Mouse (Mus musculus): ENCODE results near the gene Ric8b.

Ric8b gene

DNA sequence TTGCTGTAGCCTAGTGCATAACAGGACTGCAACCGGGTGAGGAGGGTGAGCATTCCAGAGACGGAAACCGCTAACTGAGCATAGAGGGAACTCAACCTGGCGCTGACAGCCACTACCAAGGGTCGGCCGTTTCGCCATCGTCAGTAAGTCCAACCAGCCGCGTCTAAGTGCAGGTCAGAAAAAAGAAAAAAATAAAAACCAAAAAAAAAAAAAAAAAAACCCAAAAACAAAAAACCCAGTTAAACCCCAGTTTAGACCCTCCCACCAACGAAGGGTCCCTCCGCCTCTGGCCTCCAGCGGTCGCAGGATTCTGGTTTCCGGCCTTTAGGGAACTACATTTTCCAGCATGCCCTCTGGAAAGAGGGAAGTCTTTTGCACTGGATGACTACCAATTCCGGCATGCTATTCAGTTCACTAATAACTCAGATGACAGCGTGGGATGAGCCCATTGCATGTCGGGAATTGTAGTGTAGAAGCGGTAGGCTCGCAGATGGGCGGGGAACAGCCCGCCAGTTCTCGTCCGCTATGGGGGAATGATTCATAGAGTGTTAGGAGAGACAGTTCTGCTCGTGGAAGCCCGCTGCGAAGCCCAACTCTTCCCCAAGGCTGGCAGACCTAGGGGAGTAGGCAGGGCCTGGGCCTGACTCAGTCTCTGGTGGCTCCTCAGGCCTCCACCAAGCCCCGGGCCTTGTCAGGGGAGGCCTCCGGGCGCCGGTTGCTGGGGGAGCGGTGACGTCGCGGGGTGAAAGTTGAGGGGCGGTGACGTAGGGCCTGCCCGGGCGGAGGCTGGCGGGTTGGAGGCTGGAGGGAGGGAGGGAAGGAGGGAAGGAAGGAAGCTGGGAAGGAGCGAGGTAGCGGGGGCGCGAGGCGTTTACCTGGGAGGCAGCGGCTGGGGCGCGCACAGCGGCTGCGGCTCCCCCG, at the start of gene Ric8b:
Ric8b (plus strand) TSS at position 807 of the 921 bp plus-strand sequence.
- DNase-seq (ENCODE audit: low read depth, low spot score), result peak; percentile 96

- no peak for DNase-seq (ENCODE audit: low read depth, low spot score)
Observed at GRCm38 (mm10) chr10:84871285-84871684, 46.1 kb upstream of the Ric8b start.

DNA sequence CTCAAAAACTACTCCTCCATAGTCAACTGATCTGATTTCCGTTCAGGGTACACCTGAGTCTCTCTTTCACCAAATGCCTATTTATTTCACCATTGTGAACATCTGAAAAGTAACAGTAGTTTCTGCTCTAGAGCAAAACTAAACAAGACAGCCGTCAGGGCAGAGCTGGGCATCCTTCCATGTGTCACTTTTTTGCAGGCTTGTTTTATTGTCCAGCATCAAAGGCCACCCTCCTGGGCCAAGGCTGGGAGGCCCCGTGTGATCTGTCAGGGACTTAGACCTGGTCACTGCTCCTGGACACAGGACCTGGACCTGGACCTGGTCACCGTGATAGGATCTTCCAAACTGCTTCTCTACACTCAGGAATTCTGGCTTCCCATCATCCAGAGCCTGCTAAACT, 45.5 kb upstream of the Ric8b start:
- DNase-seq (ENCODE audit: low read depth, low spot score), result no peak

GRCm38 (mm10) chr10:84879823-84880571, 37.4 kb upstream of the Ric8b start:
- DNase-seq (ENCODE audit: low read depth, low spot score), result no peak

- DNase-seq (ENCODE audit: low read depth, low spot score), result no peak
Observed at GRCm38 (mm10) chr10:84882528-84882927, 34.9 kb upstream of the Ric8b start.

DNA sequence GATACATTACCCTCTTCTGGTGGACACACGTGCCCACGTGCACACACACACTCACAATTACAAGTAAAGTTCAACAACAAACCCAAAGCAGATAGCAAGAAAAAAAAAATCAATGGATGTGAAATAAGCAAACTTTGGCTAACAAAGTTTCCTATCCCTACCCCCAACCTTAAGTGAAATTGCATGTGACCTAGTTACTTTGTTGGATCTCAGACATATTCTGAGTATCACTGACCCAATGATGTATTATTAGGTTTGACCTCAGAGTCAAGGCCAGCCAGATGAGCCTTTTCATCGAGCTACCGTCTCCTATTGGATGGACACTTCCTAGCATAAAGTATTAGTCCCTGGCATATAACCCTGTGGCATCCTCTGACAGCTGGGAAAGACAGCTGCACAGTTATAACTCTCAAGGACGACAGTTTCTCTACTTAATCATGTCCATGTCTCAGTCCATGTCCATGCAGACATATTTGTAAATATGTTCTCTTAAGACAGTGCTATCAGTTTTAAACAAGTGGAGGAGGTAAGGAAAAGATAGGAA, 32.0 kb upstream of the Ric8b start:
- DNase-seq (ENCODE audit: low read depth, low spot score), result peak; percentile 88

- no peak for DNase-seq (ENCODE audit: low read depth, low spot score)
Observed at GRCm38 (mm10) chr10:84886221-84886627, 31.2 kb upstream of the Ric8b start.

- no peak for DNase-seq (ENCODE audit: low read depth, low spot score)
Observed at GRCm38 (mm10) chr10:84886785-84887184, 30.6 kb upstream of the Ric8b start.

- DNase-seq (ENCODE audit: low read depth, low spot score), result no peak
Observed at GRCm38 (mm10) chr10:84889096-84889846, 28.1 kb upstream of the Ric8b start.

DNA sequence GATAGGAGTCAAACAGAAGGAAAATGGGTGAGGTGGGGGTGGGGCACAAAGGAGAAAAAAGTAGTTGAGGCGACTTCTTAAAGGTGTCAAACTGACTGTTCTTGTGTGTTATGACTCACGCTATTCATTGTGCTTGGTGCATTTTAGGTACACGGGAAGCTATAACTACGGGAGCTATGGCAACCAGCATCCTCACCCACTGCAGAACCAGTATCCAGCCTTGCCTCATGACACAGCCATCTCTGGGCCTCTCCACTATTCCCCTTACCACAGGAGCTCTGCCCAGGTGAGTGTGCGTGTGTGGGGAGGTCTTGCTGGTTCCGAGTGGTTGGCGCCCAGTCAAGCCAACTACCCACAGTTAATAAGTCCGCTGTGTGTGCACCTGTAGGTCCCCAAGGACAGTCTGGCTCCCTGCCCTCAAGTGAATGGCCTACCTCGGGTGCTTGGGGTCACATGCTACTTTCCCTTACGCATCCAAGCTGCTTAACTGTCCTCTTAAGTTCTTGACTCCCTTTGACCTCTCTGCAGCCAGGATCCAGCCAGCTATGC, 21.5 kb upstream of the Ric8b start:
- DNase-seq (ENCODE audit: low read depth, low spot score), result no peak

GRCm38 (mm10) chr10:84896941-84897930, 20.2 kb upstream of the Ric8b start:
- DNase-seq (ENCODE audit: low read depth, low spot score), result no peak

GRCm38 (mm10) chr10:84898144-84898979, 19.1 kb upstream of the Ric8b start:
- DNase-seq (ENCODE audit: low read depth, low spot score), result no peak

- DNase-seq (ENCODE audit: low read depth, low spot score), result peak; percentile 57
Observed at GRCm38 (mm10) chr10:84901676-84902075, 15.7 kb upstream of the Ric8b start.

DNA sequence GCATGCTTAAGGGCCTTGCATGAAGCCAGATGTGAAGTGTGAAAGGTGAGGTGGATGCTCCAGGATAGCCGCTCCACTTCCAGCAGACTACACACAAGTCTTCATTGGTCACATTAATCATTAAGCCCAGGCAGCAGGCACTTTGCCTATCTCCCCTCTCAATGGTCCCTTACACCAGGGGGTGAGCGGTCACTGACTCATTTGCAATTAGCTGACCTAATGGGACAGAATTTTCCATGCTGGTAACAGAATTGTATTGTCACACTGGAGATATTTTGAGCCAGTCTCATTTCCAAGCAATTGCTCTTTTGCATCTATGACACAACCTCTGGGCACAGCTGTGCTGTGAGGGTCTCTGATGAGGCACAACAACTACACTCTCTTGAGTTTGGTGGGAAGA, 15.2 kb upstream of the Ric8b start:
- no peak for DNase-seq (ENCODE audit: low read depth, low spot score)

- DNase-seq (ENCODE audit: low read depth, low spot score), result peak; percentile 42
Observed at GRCm38 (mm10) chr10:84903307-84903706, 14.1 kb upstream of the Ric8b start.

DNA sequence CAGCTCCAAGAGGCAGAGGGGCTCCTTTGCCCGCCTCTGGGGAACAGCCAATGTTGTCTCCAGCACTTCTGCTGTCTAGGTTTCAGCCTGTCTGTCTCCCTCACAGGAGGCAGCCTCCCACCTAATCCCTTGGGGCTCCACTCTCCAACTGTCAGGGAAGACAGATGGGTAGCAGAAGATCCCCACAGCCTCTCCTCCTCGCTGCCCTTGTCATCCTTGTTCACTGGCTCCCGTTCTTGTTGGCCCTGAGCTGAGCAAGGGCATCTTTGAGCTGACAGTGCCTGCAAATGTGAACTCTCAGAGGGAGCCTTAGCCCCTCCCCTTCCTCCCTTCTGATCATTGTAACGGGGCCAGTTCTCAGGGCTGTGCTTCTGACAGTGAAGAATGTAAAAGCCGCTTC, 13.7 kb upstream of the Ric8b start:
- no peak for DNase-seq (ENCODE audit: low read depth, low spot score)

DNA sequence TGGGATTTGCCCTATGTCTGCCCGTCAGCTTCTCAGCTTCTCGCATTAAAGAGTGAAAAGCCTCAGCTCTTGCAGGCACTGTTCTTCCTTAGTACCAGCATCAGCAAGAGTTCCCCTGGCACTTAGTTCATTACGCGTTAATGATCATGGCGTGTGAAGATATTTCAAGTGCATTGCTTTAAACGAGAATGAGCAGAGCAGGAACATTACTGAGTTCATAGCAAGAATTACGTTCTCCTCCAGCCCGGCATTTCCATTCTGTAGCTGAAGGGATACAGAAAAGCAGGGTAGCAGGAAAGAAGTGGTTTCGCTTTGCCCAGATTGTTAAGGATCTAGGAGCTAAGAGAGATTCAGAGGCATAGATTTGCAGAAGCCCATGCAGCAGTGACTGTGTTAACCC, 10.5 kb upstream of the Ric8b start:
- DNase-seq (ENCODE audit: low read depth, low spot score), result no peak

- DNase-seq (ENCODE audit: low read depth, low spot score), result no peak
Observed at GRCm38 (mm10) chr10:84908006-84908405, 9.4 kb upstream of the Ric8b start.

- DNase-seq (ENCODE audit: low read depth, low spot score), result no peak
Observed at GRCm38 (mm10) chr10:84908471-84908870, 8.9 kb upstream of the Ric8b start.

Measured in skeletal muscle tissue, adult 2 months (tissue).